Mouse (Mus musculus) retina, postnatal 7 days (tissue): ENCODE measurements around the gene 1810046K07Rik.

Experiments
- DNase-seq: peaks from one replicate; pipeline ENCODE4 v3.0.0-alpha.2; 2012; ENCODE audit warnings: low read depth, low spot score

The 1810046K07Rik gene

DNA sequence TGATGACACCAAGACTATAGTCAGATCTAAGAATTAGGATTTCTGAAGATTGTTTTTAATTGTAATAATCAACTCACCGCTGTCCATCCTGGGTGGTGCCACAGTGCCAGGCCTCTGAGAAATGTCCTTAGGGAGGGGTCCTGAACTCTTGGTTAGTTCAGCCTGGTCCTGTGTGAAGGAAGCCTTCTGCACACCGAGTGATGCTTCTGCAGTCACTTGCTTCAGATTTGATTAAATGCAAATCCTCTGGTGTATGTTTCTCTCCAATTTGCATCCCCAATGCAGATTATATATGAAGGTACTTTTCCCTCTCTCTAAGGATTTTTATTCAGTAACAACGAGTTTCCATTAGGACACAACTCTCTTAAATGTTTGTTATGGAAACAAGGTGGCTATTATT lies at the start of gene 1810046K07Rik:
Gene 1810046K07Rik (minus strand): TSS at position 187 of the 400 bp plus-strand sequence.
- no peak for DNase-seq

DNA sequence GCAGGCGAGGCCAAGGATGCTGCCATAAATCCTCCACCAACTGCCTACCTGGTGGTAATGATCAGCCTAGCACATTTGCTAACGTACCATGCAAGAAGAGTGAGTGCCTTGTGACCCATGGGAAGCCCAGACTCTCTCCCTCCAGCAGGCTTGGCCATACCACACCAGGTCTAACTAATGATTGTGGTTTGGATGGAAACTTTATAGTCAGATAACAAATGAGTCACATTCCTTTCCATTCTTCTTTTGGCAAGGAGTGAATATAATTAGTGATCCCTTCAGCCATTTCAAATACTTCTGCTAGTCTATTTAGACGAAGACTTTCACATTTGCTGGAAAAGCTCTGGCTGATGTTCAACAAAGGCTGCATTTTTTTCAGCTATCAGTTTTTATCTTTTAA lies 40.8 kb upstream of the 1810046K07Rik start:
- no peak for DNase-seq

DNA sequence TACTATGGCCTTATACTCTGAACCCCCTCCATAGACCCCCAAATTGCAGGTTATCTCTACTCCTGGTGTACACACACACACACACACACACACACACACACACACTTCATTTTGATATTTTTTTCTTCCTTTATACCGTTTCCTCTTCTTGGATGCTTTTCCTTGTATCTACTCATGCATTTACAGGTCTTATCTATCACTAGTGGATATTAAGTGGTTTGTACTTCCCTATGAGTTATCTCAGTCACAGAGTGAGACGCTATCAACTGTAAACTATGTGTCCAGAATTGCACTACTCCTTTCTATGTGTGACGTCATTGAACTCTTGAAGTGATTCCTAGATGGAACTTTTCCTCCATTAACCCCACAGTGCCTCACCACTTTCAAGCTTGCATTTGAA lies 38.4 kb upstream of the 1810046K07Rik start:
- no peak for DNase-seq

DNA sequence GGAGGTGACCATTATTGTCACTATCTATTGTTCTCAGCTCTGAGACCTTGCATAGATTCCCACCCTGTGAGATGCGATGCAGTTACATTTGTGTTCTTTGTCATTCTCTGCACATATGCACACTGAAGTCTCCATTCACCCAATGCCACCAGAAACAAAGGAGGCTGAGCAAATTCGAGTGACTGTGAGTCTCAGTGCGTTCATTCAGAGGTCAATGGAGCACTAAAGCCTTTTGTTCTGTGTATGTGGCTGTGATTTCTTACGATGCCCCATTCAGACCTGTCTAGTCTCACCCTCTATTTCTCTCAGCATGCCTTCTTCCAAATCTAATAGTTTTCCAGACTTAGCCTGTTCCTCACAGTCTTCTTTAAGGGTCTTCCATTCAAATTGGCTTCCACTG lies 35.3 kb upstream of the 1810046K07Rik start:
- DNase-seq = no peak

DNA sequence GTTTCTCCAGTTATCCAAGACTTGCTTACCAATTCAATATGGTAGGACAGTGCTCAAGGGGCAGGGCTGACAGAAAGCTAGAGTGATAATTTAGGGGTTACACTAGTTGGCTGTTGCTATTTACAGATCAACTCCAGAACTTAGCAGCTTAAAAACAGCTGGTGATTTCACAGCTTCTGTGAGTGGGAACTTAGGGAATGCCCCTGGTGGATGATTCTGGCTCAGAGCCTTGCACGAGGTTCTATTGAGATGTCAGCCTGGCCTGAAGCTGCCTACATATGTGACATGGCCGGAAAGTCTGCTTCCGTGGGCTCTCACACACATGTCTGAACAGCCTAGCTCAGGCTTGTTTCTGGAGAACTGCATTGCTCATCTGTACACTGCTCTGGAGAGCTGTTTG lies 24.8 kb upstream of the 1810046K07Rik start:
- no peak for DNase-seq

DNA sequence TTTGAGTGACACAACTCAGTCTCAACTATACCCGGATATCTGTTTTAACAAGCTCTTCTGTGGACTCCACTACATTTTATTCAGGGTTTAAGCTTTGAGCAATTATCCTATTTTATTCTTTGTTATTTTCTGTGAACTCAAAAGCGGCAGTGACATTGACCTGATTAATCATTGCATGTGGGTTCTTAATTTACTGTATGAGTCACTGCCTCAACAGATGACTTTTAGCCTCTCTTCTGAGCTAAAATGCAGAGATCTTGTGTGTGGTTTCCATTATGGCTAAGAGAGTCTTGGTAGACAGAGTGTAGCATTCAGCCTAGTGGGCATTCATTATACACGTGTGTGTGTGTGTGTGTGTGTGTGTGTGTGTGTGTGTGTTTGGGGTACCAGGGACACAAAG lies 24.2 kb upstream of the 1810046K07Rik start:
- DNase-seq = no peak

DNA sequence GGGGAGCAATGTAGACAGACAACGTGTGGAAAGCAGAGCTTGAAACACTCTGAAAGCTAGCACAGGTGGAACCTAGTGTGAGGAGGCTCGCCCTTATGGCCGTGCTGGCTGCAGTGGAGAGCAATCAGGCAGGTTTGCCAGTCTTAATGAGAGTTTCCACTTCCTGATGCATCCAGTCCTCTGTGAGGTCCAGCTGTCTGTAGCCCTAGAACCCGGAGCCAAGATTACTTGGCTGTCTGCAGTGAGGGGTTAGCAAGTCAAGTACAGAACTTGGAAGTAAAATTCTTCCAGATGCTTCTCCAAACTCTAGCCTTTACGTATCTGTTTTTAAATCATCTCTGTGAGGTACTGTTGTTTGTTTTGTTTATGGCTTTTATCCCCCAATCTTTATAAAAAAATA lies 20.7 kb upstream of the 1810046K07Rik start:
- no peak for DNase-seq

DNA sequence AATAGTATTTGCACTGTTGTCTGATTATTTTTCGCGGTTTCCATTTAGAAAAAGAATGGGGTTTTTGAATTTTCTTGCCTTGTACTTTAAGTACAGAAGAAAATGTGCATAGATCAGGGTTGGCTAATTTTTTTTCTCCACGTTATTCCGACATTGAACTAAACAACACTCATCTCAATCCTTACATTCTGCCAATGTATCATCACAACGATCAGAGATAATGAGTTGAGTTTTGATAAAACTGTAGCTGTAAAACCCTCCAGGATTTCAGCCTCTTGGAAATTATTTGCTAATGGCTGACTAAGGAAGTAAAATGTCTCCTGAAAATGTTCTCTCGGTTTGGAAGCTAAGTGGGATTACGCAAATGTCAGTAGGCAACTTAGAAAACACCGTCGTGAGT lies 17.1 kb upstream of the 1810046K07Rik start:
- no peak for DNase-seq

DNA sequence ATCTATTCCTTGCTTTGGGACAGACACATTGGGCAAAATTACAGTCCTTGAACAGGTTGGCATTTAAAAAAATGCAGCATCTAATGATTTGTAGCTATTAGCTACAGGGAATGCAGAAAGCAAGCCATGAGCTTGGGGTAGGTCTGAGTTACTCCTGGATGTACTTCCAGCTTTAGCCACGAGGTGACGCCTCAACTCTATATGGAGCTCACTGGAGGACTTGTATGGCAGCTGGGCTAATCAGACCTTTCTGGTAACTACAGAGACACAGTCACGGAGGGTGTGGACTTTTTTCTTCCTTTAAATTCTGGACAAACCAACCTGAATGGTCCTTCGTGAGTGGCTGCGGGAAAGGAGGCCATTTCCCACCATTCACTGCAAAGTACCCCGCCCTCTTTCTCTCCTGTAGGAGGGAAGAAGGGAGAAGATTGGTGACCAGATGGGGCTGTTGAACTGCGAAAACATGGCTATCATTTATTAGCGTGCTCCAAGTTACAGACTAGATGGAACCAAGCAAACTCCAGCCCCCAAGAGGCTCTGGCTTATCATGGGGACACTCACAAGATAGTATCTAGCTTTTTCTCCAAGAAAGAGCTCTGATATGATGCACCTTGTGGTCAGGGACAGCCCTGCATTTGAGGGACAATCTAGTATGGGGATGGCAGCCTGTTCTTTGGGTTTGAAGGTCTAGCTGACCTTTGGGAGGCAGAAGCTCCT lies 6.7 kb upstream of the 1810046K07Rik start:
- DNase-seq = peak; percentile 77

DNA sequence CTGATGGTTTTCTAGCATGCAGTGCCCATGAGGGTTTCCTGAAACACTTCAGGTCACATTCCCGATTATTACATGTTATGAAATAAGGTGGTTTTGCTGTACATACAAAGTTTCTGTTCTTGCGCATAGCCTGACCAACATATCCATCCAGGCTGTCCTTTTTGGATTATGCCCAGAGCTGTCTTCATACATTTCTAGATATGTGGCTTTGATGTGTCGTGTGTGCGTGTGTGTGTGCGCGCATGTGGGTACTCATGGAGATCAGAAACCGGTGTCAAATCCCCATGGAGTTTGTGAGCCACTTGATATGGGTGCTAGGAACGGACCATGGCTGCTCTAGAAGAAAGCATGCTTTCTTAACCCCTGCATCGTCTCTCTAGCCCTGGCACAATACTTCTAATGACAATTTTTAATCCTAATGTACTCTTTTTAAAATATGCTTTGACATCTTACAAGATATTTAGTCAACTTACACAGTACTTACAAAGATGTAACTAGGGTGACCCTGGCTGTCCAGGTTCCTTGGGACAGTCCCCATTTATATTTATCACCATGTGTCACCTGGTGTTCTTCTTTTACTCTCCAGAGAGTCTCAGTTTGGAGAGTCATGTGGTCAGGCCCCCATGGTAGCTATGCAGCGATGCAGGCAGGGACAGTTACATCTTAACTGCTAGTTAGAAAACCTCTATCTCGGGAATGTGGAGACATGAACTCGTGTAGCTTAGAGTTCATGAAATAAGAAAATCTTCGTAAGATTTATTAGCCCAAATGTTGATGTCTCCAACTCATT lies 2.9 kb upstream of the 1810046K07Rik start:
- no peak for DNase-seq

DNA sequence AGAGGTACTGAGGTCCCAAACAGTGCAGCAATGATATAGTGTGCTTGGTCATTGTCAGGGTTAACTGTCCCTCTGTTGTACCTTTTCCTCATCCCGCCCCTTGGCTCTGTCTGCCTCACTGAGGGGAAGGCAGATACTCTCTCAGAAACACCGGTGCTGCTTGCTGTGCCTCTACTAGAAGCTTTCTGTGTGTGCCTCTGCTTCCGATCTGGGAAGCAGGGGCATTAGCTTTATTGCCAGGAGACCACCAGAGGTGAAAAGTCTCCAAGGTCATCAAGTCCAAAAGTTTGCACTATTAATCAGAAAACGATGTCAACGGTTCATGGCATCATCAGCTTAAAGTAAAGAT lies 1.2 kb downstream of the 1810046K07Rik start:
- no peak for DNase-seq

DNA sequence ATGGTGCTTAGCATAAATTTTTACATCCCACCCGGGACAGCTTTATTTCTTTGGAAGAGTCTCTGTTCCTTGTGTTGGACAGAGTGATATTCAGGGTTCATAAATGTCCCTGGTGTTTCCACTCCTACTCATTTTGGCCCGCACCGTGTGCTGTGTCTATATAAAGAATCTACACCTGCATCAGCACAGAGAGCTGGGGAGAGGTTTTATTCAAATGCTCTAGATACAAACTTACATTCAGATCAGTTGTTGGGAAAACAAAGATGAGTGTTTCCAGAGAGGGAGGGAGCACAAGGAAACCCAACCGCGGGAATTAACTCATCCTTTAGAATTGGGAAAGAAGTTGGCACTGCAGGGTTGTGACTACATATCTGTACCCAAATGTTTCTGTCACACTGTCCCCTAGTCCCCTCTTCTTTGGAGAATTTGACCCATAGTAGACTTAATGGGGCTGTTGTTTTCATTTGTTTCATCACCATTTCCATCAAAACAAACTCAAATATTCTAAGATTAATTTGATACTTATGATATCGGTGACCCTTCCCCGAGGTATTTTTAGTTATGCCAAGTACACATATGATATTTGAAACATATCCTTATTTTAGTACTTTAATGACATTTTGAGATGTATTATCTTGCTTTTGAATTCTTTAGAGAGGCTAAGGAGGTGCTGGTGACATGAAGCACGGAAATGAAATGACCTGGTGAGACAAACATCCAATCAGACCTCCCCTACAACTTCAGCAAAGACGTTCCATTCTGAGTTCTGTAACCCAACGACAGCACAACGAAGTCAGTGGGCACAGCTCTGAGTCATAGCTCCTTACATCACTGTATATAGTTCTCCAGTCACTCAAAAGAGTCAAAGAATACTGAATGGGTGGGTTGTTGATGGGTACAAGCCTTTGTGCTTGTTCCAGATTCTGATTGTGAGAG lies 1.8 kb downstream of the 1810046K07Rik start:
- DNase-seq = no peak

DNA sequence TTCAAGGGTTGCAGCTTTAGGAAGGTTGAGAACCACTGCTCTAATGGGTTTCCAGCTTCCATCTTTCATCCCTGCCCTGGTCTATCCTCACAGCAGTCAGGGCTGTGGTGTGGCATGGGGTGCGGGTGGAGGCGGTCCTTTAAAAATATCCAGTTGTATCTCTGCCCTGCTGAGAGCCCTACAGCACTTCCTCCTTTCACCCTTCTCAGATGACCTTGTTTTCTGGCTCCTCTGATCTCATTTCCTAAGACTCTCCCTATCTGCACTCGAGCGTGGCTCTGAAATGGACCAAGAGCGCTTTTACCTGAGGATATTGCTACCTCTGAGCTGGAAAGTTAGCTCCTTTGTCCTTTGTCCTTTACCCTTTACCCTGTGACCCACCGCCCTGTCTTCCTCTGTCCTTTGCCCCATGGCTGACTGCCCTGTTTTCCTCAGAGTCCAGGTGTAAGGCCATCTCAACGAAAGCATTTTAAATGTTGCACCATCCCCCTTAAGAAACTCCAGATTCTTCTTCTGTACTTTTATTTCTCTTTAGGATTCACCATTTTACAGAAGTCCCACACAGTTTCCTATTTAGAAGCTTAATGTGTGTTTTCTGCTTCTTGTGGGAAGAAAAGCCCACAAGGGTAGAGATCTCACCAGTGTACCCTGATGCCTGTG lies 4.2 kb downstream of the 1810046K07Rik start:
- DNase-seq = no peak

DNA sequence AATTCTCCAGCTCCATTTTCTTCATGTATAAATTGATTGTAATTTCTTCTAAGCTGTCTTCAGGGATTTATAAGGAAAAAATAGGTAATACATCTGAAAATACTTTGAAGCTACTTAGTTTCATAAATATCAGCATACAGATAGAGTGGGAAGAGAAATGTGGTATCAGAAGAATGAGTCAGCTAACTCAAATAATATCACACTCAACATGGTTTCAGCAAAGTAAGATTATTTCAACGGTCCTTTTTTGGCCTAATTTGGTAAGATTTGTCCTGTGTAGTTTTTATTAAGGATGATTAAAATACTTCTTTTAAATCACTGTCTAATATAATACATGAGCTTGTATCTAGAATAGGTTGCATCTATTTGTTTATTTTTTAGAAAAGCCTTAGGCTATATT lies 8.6 kb downstream of the 1810046K07Rik start:
- no peak for DNase-seq

DNA sequence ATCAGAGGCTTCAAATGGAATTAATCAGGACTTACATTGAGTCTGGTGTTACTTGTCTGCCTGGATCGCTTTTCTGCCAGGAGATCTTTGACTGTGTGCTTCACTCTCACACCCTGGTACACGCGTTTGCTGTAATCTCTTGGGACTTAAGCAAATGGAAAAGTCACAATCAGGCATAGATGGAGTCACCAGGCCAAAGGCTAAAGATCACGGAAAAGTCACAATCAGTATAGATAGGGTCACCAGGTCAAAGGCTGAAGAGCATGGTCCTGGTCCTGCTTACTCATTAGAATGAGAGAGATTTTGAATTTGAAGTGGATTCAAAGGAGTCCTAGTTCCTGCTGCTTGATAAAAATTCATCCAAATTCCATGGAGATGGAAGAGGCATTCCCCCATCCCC lies 10.5 kb downstream of the 1810046K07Rik start:
- no peak for DNase-seq

DNA sequence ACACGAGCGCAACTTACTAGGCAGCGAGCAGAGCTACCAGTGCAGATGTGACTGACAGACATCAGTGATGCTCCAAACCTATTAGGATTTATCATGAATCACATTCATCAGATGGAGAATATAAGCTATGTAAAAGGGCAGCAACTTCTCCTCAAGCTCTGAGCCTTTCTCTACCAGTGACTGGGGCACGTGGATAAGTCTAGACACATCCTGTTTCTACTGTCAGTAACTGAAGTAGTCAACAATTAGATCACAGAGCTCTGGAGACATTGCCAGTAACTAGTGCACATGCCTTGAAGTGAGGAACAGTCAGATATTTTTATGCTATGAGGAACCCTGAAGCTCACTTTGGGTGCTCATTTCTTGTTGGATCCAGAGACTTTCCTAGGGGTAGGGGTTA lies 11.4 kb downstream of the 1810046K07Rik start:
- no peak for DNase-seq

DNA sequence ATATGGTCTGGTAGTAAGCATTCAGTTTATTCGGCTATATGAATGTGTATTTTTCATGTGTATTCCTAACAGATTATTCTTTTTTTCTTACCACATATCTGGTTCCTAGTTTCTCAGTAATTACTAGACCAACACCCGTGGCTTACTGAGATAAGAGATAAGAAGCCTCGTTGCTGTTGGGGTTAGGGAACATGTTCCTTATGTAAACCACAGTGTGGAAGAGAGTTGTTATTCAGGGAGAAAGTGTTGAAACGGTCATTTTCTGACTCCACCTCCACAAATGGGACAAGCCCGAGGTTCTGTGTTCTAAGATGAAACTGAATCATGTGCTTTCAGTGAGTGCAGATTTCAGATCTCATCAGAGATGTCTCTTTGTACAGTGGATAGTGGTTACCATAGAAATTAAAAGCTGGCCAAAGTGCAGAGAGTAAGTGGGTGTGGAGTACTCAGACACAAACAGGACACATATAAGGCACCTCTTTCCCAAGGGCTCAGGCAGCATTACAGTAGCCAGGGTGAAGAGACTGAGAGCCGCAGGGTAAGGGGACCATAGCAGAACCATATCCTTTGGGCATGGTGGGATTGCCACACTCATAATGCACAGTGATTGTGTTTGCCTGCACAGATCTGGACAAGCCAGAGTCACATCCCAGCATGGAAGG lies 13.2 kb downstream of the 1810046K07Rik start:
- DNase-seq = no peak

DNA sequence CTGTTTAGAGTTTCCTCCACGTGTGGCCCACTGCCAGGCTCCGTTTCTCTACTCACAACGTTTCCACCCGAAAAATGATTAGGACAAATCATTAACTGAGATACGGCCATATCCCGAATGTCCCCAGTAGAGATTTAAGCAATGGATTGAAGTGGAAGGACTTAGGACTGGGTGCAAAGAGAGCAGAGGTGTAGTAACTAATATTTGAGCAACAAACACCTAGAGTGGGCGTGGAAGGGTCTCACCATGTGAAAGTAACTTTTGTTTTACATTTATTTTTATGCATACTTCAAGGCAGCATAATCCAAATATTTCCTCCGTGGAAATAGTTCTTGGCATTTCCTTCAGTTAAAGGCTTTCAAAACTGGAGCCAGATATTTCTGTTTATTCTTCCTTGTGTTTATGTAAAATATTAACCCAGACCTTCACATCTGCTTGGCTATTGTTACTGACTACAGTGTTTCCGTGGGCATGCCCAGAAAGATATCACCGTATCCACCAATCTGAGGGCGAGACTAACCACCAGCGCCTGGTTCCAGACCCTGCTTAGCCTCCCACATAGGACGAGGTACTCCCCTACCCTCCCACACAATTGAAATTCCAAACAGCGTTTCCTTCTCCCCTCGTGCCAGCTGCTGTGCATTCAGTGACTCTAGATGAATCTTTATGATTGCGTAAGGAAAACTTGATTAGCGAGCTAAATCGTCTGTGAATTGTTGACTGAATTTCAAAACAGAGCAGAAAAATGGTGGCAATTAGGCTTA lies 16.0 kb downstream of the 1810046K07Rik start:
- DNase-seq = no peak

DNA sequence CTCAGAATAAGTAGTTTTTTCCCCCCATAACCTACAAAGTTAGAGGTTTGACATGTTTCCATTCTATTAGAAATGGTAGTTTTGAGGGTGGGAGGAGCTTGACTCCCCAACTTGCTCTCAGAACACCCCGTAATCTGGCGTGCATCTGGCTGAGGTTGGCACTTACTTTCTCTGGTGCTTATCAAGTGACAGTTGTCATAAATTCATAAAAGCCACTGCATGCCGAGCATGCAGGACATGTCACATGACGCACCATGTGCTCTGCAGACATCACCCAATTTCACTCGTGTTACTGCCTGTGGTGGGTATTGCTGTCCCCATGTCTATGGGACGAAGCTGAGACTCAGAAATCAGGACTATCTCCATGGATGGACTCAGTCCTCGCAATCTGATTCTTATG lies 18.2 kb downstream of the 1810046K07Rik start:
- DNase-seq = no peak

DNA sequence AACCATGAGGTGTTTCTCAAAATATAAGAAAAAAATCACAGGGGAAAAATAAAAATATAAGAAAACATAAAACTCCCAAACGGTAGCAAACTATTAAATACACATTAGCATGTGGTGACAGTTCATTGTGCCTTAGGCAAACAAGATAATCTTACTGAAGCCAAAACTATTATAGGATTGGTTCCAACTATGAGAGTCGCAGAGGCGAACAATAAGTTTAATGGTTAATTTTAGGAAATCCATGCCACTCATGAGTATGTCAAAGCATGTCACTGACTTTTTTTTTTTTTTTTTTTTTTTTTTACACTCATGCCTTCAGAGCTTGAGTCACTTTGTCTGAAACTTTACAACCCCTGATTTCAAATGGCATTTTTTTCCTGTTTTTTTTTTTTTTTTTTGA lies 22.4 kb downstream of the 1810046K07Rik start:
- no peak for DNase-seq
